Mouse (Mus musculus) neural tube, embryonic 12.5 days (tissue): ENCODE measurements at regions not wholly inside any gene's neighbourhood (a gene's known extent, or its start where the extent isn't known, plus 50 kb on each side); places are given as distances from the start of the nearest gene placed in this dataset.

ENCODE experiments used
- ATAC-seq: fragments of 200-750 bp; cut with Nextera tagmentation; 2 replicates; pipeline ENCODE4 v1.8.0; 2017; ENCODE audit warnings: low read depth, mild to moderate bottlenecking, moderate TSS enrichment, moderate library complexity; ENCODE audit not compliant: low FRiP score
- H3K27ac ChIP-seq: fragments of 300-500 bp; sonication (generic); 2 replicates; pipeline ENCODE4 v1.5.1; 2016
- H3K27me3 ChIP-seq: fragments of 300-500 bp; sonication (generic); replicated peaks from 2 replicates; pipeline ENCODE4 v1.6.1; 2016; ENCODE audit warnings: mild to moderate bottlenecking
- H3K36me3 ChIP-seq: fragments of 300-500 bp; sonication (generic); 2 replicates; pipeline ENCODE4 v1.6.1; 2016; ENCODE audit warnings: mild to moderate bottlenecking
- H3K4me1 ChIP-seq: fragments of 300-500 bp; sonication (generic); 2 replicates; pipeline ENCODE4 v1.6.1; 2016
- H3K4me2 ChIP-seq: fragments of 300-500 bp; sonication (generic); replicated peaks from 2 replicates; pipeline ENCODE4 v1.6.1; 2016; ENCODE audit warnings: mild to moderate bottlenecking
- H3K4me3 ChIP-seq: fragments of 300-500 bp; sonication (generic); 2 replicates; pipeline ENCODE4 v1.5.1; 2016
- H3K9ac ChIP-seq: fragments of 300-500 bp; sonication (generic); 2 replicates; pipeline ENCODE4 v1.6.1; 2016; ENCODE audit warnings: mild to moderate bottlenecking
- H3K9me3 ChIP-seq: fragments of 300-500 bp; sonication (generic); 2 replicates; pipeline ENCODE4 v1.6.1; 2016; ENCODE audit warnings: mild to moderate bottlenecking
- WGBS: fragments of 180-500 bp; shearing (Covaris S2); methylation state at CpG from one replicate; pipeline ENCODE4 v1.1.7; 2016; 5-methylcytosine and 5-hydroxymethylcytosine counted together

GRCm38 (mm10) chr17:15207182-15208029, 166.1 kb upstream of the Gm3448 start:
- no peaks in the 10 kb centered on the region for H3K36me3 ChIP-seq
- 0 out of 2 replicates have a peak overlapping the region, but pooled peaks have one; percentile 17 for H3K9ac ChIP-seq
- H3K27me3 ChIP-seq = no peaks in the 10 kb centered on the region
- peaks cover 17% of the 10 kb centered on the region for H3K4me1 ChIP-seq
- H3K9me3 ChIP-seq = no peaks in the 10 kb centered on the region
- peak overlapping the region; percentile 55 for H3K4me2 ChIP-seq
- peak; percentile 74 for ATAC-seq
- H3K4me3 ChIP-seq = peak overlapping the region; percentile 27
- WGBS = 27% methylated on average over 24 of the region's 24 CpGs
- H3K27ac ChIP-seq = peak overlapping the region; percentile 15; the same call in 1 of the 2 replicates

GRCm38 (mm10) chr17:15205799-15206198, 164.5 kb upstream of the Gm3448 start:
- Histone ChIP-seq H3K36me3 (no peaks in the 10 kb centered on the region), H3K27ac (no peak overlapping the region), H3K9ac (no peak overlapping the region), H3K4me2 (no peak overlapping the region), H3K9me3 (no peaks in the 10 kb centered on the region), H3K27me3 (no peaks in the 10 kb centered on the region), H3K4me1 (peaks cover 20% of the 10 kb centered on the region), H3K4me3 (no peak overlapping the region)
- ATAC-seq = no peak
- WGBS = 75% methylated on average over 4 of the region's 4 CpGs

GRCm38 (mm10) chr17:15204524-15204923, 163.2 kb upstream of the Gm3448 start:
- no peaks in the 10 kb centered on the region for H3K27me3 ChIP-seq
- H3K4me2 ChIP-seq = no peak overlapping the region
- no peaks in the 10 kb centered on the region for H3K9me3 ChIP-seq
- no peaks in the 10 kb centered on the region for H3K36me3 ChIP-seq
- no peak overlapping the region for H3K27ac ChIP-seq
- no peak overlapping the region for H3K4me3 ChIP-seq
- WGBS = 48% methylated on average over 1 of the region's 1 CpGs
- peaks cover 22% of the 10 kb centered on the region for H3K4me1 ChIP-seq
- no peak for ATAC-seq
- no peak overlapping the region for H3K9ac ChIP-seq

- Histone ChIP-seq H3K36me3 (no peaks in the 10 kb centered on the region), H3K9me3 (no peaks in the 10 kb centered on the region), H3K27ac (no peak overlapping the region), H3K4me2 (no peak overlapping the region), H3K27me3 (no peaks in the 10 kb centered on the region), H3K4me1 (peaks cover 22% of the 10 kb centered on the region), H3K4me3 (no peak overlapping the region), H3K9ac (no peak overlapping the region)
- 23% methylated on average over 3 of the region's 3 CpGs for WGBS
- 0 out of 2 replicates have a peak, but pooled peaks have one; percentile 34 for ATAC-seq
These were observed 157.9 kb upstream of the Gm3448 start for GRCm38 (mm10) chr17:15199235-15199634.

- H3K4me1 ChIP-seq = peaks cover 22% of the 10 kb centered on the region
- no peak for ATAC-seq
- WGBS = 92% methylated on average over 6 of the region's 6 CpGs
These were observed 156.0 kb upstream of the Gm3448 start for GRCm38 (mm10) chr17:15197361-15197760.

GRCm38 (mm10) chr17:15195819-15196218, 154.5 kb upstream of the Gm3448 start:
- 84% methylated on average over 2 of the region's 2 CpGs for WGBS

More at GRCm38 (mm10) chr17:15197361-15197760, 156.0 kb upstream of the Gm3448 start:
- no peak overlapping the region for H3K9ac ChIP-seq
- H3K4me2 ChIP-seq = no peak overlapping the region
- H3K27me3 ChIP-seq = no peaks in the 10 kb centered on the region
- no peak overlapping the region for H3K4me3 ChIP-seq
- no peaks in the 10 kb centered on the region for H3K9me3 ChIP-seq
- H3K36me3 ChIP-seq = no peaks in the 10 kb centered on the region
- H3K27ac ChIP-seq = no peak overlapping the region

GRCm38 (mm10) chr17:15194894-15195461, 153.6 kb upstream of the Gm3448 start:
- 7% methylated on average over 7 of the region's 7 CpGs for WGBS
- H3K9ac ChIP-seq = no peak overlapping the region
- ATAC-seq = peak; percentile 86
- no peaks in the 10 kb centered on the region for H3K36me3 ChIP-seq
- H3K9me3 ChIP-seq = no peaks in the 10 kb centered on the region
- peak overlapping the region; percentile 23; the same call in 1 of the 2 replicates for H3K4me2 ChIP-seq
- H3K27ac ChIP-seq = no peak overlapping the region
- H3K4me1 ChIP-seq = peaks cover 18% of the 10 kb centered on the region
- no peak overlapping the region for H3K4me3 ChIP-seq
- no peaks in the 10 kb centered on the region for H3K27me3 ChIP-seq

More at GRCm38 (mm10) chr17:15195819-15196218, 154.5 kb upstream of the Gm3448 start:
- no peak for ATAC-seq
- no peak overlapping the region for H3K4me3 ChIP-seq
- H3K27ac ChIP-seq = no peak overlapping the region
- H3K9me3 ChIP-seq = no peaks in the 10 kb centered on the region
- no peaks in the 10 kb centered on the region for H3K36me3 ChIP-seq
- no peak overlapping the region for H3K9ac ChIP-seq
- H3K4me1 ChIP-seq = peaks cover 18% of the 10 kb centered on the region
- no peak overlapping the region for H3K4me2 ChIP-seq
- H3K27me3 ChIP-seq = no peaks in the 10 kb centered on the region

- 75% methylated on average over 6 of the region's 6 CpGs for WGBS
- no peak overlapping the region for H3K4me3 ChIP-seq
- ATAC-seq = no peak
- no peak overlapping the region for H3K9ac ChIP-seq
- H3K4me2 ChIP-seq = no peak overlapping the region
- H3K4me1 ChIP-seq = peaks cover 13% of the 10 kb centered on the region
- H3K27me3 ChIP-seq = no peaks in the 10 kb centered on the region; the same call in 1 of the 2 replicates
- no peak overlapping the region for H3K27ac ChIP-seq
- no peaks in the 10 kb centered on the region for H3K9me3 ChIP-seq
- H3K36me3 ChIP-seq = no peaks in the 10 kb centered on the region
These were observed 152.5 kb upstream of the Gm3448 start for GRCm38 (mm10) chr17:15193831-15194230.

- H3K27me3 ChIP-seq = no peaks in the 10 kb centered on the region; the same call in 1 of the 2 replicates
- H3K36me3 ChIP-seq = no peaks in the 10 kb centered on the region
- H3K9me3 ChIP-seq = no peaks in the 10 kb centered on the region
- no peak for ATAC-seq
- no peak overlapping the region for H3K27ac ChIP-seq
- peaks cover 13% of the 10 kb centered on the region for H3K4me1 ChIP-seq
- H3K9ac ChIP-seq = no peak overlapping the region
- H3K4me2 ChIP-seq = no peak overlapping the region
- H3K4me3 ChIP-seq = no peak overlapping the region
- 63% methylated on average over 7 of the region's 7 CpGs for WGBS
These were observed 151.5 kb upstream of the Gm3448 start for GRCm38 (mm10) chr17:15192840-15193239.

- Histone ChIP-seq H3K9ac (no peak overlapping the region), H3K4me1 (peaks cover 31% of the 10 kb centered on the region), H3K9me3 (no peaks in the 10 kb centered on the region), H3K27me3 (peaks cover 3% of the 10 kb centered on the region; the same call in 1 of the 2 replicates), H3K36me3 (no peaks in the 10 kb centered on the region), H3K27ac (no peak overlapping the region), H3K4me3 (no peak overlapping the region), H3K4me2 (no peak overlapping the region)
- 5% methylated on average over 5 of the region's 5 CpGs for WGBS
- peak; percentile 74 for ATAC-seq
These were observed 143.9 kb upstream of the Gm3448 start for GRCm38 (mm10) chr17:15185217-15185616.

GRCm38 (mm10) chr17:15183800-15184199, 142.5 kb upstream of the Gm3448 start:
- H3K36me3 ChIP-seq = no peaks in the 10 kb centered on the region
- no peak overlapping the region for H3K9ac ChIP-seq
- no peak for ATAC-seq
- peaks cover 33% of the 10 kb centered on the region for H3K4me1 ChIP-seq
- H3K27me3 ChIP-seq = peaks cover 7% of the 10 kb centered on the region
- no peak overlapping the region for H3K27ac ChIP-seq
- H3K9me3 ChIP-seq = no peaks in the 10 kb centered on the region
- H3K4me3 ChIP-seq = no peak overlapping the region
- 72% methylated on average over 6 of the region's 6 CpGs for WGBS
- no peak overlapping the region for H3K4me2 ChIP-seq

- peak; percentile 29; the same call in 1 of the 2 replicates for ATAC-seq
- H3K36me3 ChIP-seq = no peaks in the 10 kb centered on the region
- no peak overlapping the region for H3K9ac ChIP-seq
- H3K9me3 ChIP-seq = no peaks in the 10 kb centered on the region
- peaks cover 33% of the 10 kb centered on the region for H3K4me1 ChIP-seq
- no peak overlapping the region for H3K27ac ChIP-seq
- no peak overlapping the region for H3K4me3 ChIP-seq
- peaks cover 10% of the 10 kb centered on the region; the same call in 1 of the 2 replicates for H3K27me3 ChIP-seq
- 24% methylated on average over 4 of the region's 4 CpGs for WGBS
- H3K4me2 ChIP-seq = no peak overlapping the region
These were observed 140.8 kb upstream of the Gm3448 start for GRCm38 (mm10) chr17:15182105-15182504.
